Mouse (Mus musculus): ENCODE data around the gene Calca.
"Not testable (repeated sequence)": the region's sequence is repeated elsewhere in the genome, so short reads cannot be mapped to it uniquely, and the experiment has no call there.

The Calca gene

GRCm38 (mm10) chr7:114636102-114636501, at the start of gene Calca:
Gene Calca, minus strand, starts transcription at chr7:114636357.
- DNase-seq (ENCODE audit: low spot score in 2 of 2): no peak

- DNase-seq (ENCODE audit: low spot score in 2 of 2): no peak
These were observed 36.5 kb upstream of the Calca start for GRCm38 (mm10) chr7:114672697-114673096.

DNA sequence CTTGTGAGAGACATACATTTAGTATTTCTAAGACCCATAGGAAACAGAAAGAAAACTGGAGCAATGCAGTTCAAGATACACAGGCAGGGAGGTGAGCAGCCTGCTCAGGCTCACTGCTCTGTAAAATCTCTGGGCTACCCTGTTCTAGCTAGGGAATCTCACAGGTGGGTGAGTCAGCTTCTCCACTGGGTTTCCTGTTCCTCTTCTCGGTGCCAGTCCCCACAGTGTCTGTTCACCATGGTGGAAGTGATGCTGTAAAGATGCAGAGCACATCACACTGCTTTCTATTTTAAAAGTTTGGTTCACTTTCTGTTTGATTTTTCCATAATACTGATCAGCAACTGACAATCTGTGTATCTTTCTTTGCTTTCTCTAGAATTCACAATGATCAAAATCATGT, 35.2 kb upstream of the Calca start:
- DNase-seq (ENCODE audit: low spot score in 2 of 2): no peak

DNA sequence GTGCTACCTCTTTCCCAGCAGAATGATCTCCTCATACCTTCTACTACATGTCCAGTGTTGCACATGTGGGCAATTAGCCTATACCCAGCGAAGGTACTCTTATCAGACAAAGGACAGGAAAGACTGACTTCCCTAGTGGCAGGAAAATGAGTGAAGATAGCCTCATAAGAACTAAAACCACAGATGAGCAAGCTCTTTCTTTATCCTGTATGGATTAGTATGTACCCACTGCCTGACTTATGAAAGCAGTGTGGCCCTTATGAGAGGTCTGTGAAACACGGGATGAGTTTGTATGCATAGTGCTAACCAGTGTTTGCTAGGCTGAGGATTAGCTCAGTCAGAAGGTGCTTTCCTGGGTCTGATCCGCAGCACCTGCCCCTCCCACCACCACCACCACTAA, 13.6 kb upstream of the Calca start:
- no peak for DNase-seq (ENCODE audit: low spot score in 2 of 2)

- DNase-seq (ENCODE audit: low spot score in 2 of 2): no peak
These were observed 12.6 kb upstream of the Calca start for GRCm38 (mm10) chr7:114648791-114649190.

DNA sequence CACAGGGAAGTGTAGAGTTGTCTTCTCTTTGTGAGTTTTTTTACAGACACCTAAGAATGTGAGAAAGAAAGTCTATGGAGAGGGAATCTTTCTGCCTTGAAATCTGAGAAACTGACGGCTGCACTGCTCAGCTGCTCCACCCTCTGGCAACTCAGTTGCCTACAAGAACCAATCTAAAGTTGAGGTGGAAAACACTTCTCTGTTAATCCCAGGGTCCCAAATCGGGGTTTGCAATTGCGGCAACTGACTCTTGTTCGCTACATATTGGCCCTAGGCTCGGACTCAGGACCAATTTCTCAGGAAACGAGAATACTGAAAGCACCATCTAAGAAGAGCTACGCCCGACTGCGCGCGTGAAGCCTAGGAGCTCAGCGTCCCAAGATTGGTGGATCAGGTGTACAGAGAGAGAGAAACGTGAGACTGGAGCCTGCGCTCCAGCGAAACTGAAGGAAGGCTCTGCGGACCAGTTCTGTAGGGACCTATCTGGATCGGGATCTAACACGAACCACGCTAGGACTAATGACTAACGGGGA, 522 bp downstream of the Calca start:
- DNase-seq (ENCODE audit: low spot score in 2 of 2): peak in 1 of 2 experiments; percentile 17

GRCm38 (mm10) chr7:114634386-114634785, 1.8 kb downstream of the Calca start:
- DNase-seq (ENCODE audit: low spot score in 2 of 2): no peak

DNA sequence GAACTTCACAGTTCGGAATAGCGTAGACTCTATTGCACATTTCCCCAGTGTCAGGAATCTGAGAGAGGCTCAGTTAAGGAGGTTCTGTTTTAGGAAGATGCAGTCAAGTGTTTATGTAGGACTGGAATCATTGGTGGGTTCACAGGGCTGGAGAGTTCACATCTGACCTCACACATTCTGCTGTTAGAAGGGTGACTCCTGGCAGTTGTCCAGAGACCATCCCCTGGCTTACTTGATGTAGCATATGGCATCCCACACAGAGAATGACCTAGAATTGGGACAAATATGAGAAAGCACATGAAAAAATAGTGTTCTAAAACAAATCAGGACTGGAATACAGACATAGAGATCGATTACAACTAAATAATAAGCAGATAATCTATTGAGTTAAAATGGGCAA, 10.2 kb downstream of the Calca start:
- DNase-seq (ENCODE audit: low spot score in 2 of 2): no peak

- no peak for DNase-seq (ENCODE audit: low spot score in 2 of 2)
These were observed 19.4 kb downstream of the Calca start for GRCm38 (mm10) chr7:114616759-114617158.

DNA sequence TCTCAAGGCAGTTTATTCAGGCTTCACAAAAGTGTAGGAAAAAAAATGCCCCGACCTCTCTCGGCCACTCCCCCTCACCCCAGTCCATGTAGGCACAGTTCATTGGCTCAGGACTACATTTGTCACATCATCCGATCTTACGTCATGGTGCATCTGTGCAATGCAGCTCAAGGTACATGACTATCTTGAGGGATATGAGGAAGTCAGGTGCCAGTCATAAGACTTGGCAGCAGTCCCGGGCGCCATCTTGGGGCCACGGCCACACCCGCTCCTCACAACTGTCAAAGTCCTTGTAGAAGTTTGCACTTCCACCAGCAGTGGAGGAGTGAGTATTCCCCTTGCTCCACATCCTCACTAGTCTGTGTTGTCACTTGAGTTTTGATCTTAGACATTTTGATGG, 41.8 kb downstream of the Calca start:
- DNase-seq (ENCODE audit: low spot score in 2 of 2): not testable (repeated sequence)

DNA sequence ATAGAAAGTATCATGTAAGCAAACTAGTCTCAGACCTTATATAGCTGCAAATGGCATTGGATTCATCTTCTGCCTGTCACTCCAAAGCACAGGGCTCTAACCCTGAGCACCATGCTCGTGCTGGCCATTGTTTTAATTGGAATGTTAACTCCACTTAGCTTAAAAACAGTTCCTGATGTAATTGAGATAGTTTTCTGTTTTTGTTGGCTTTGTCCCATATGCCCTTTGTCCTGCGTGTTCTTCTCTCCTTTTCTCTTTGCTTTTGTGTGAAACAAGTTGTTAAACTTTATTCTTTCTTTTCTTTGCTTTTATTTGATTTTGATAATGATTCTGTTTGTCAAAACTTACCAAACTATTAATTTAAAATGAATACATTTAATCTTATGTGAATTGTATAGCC, 53.7 kb downstream of the Calca start:
- DNase-seq (ENCODE audit: low spot score in 2 of 2): no peak

Data from frontal cortex, postnatal 25 days (tissue).